Mouse (Mus musculus) olfactory bulb, adult 2 months (tissue): Measurements from ENCODE around the gene Ppm1h. TPM values are rescaled to one million over a fixed set of nuclear protein-coding genes. Genes with fewer than 3 reads are reported as not detected.
A peak's percentile ranks its signal among the peaks of the same experiment; 100 is the strongest.

Source experiments
- H3K27ac ChIP-seq: fragments of 200-500 bp; 2 replicates; pipeline ENCODE4 v1.5.1; 2012; ENCODE audit warnings: low read depth, low read length; ENCODE audit not compliant: insufficient read depth
- H3K4me1 ChIP-seq: fragments of 200-500 bp; 2 replicates; pipeline ENCODE4 v1.6.1; 2012; ENCODE audit warnings: low read length; ENCODE audit not compliant: control insufficient read depth, insufficient read depth
- H3K4me3 ChIP-seq: fragments of 200-500 bp; 2 replicates; pipeline ENCODE4 v1.5.1; 2012; ENCODE audit warnings: mild to moderate bottlenecking, low read depth, low read length, moderate library complexity; ENCODE audit not compliant: insufficient read depth
- CTCF ChIP-seq: fragments of 200-500 bp; IDR thresholded peaks from 2 replicates; pipeline ENCODE4 v1.5.1; 2012; ENCODE audit warnings: low read depth, mild to moderate bottlenecking, low read length, moderate library complexity; ENCODE audit not compliant: insufficient read depth
- POLR2A ChIP-seq: fragments of 200-500 bp; IDR thresholded peaks from 2 replicates; pipeline ENCODE4 v1.6.1; 2012; ENCODE audit warnings: mild to moderate bottlenecking, low read depth, low read length, moderate library complexity; ENCODE audit not compliant: insufficient read depth
- WGBS: fragments of 180-500 bp; shearing (Covaris S2); methylation state at CpG from one replicate; pipeline ENCODE4 v1.1.7; 2018; 5-methylcytosine and 5-hydroxymethylcytosine counted together
- polyA plus RNA-seq: library from polyadenylated mRNA; stranded (reverse); fragments of >200 nt; gene quantifications from 2 replicates; pipeline ENCODE4 v1.2.4, GENCODE M21; 2012; ENCODE audit warnings: low replicate concordance; ENCODE audit not compliant: missing spikeins, insufficient read depth, insufficient read length

Ppm1h gene
- polyA plus RNA-seq, 1 experiment, result not detected

DNA sequence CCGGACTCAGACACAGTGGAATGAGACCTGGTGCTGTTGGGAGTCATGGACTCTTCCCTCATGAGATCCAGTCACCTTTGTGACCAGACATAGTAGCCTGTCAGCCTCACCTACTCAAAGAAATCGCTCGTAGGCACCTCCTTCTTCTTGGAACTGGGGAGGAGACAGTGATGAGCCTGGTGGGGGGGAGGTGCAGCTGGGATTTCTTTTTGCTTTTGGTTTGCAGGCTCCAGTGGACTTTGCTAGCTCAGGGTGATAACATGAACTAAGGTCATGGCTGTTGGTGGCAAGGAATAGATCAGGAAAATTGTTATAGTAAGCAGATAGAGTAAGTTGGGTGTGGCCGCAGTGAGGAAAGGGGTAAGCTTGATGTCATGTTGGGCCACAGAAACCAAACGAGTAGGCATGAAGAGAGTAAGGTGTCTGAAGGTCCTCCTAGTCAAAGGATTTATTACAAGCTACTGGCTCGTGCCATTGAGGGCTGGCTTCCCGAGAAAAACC is 56.8 kb downstream of the Ppm1h start:
- Histone ChIP-seq H3K27ac (no peak overlapping the region), H3K4me1 (peaks cover 7% of the 10 kb centered on the region), H3K4me3 (no peak overlapping the region)
- 95% methylated on average over 7 of the region's 7 CpGs for WGBS
- TF ChIP-seq POLR2A, result no peak
- no peak for TF ChIP-seq CTCF

DNA sequence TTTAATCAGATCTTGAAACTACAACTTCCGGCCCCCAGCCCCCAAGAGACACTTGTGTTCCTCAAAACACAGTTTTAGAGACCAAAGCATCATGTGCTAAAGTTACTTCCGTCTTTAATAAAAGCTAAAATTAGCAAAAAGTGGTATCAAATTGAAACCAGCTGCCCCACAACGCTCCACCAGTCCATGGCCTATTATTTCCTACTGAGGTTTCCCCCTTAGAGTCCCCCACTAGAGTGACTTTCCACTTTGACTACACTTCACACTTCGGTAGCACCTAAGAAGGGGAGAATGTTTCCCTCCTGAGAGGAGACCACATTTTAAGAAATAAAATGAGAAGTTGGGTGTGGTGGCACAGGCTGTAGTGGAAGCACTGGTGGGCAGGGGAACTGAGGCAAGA is 58.3 kb downstream of the Ppm1h start:
- no peak for TF ChIP-seq CTCF
- TF ChIP-seq POLR2A, result no peak
- no peak overlapping the region for H3K4me3 ChIP-seq
- WGBS, result 86% methylated on average over 4 of the region's 4 CpGs
- peaks cover 13% of the 10 kb centered on the region for H3K4me1 ChIP-seq
- H3K27ac ChIP-seq, result no peak overlapping the region

GRCm38 (mm10) chr10:122738526-122738925 is 60.0 kb downstream of the Ppm1h start:
- WGBS, result 88% methylated on average over 10 of the region's 10 CpGs
- 0 out of 2 replicates have a peak overlapping the region, but pooled peaks have one; percentile 12 for H3K27ac ChIP-seq

DNA sequence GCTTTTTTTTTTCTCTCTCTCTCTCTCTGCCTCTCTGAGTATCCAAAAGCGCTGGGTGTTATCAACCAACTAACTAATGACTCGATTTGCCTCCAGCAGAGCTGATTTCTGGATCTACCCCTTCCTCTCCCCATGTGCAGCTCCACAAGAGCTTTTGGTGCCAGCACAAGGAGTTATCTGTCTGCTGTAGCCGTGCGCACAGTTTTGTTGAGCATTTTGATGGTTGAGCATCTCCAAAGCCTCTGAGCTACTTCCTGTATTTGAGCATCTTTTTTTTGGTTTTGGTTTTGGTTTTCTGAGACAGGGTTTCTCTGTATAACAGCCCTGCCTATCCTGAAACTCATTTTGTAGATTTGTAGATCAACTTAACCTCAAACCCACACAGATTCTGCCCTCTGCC is 60.5 kb downstream of the Ppm1h start:
- Histone ChIP-seq H3K27ac (0 out of 2 replicates have a peak overlapping the region, but pooled peaks have one; percentile 12), H3K4me3 (no peak overlapping the region), H3K4me1 (peaks cover 13% of the 10 kb centered on the region)
- TF ChIP-seq CTCF (no peak), POLR2A (no peak)
- 65% methylated on average over 4 of the region's 4 CpGs for WGBS

More at GRCm38 (mm10) chr10:122738526-122738925, 60.0 kb downstream of the Ppm1h start:
- TF ChIP-seq POLR2A, result no peak
- no peak for TF ChIP-seq CTCF
- Histone ChIP-seq H3K4me1 (peaks cover 13% of the 10 kb centered on the region), H3K4me3 (no peak overlapping the region)

GRCm38 (mm10) chr10:122740117-122740516 is 61.6 kb downstream of the Ppm1h start:
- 75% methylated on average over 4 of the region's 4 CpGs for WGBS
- H3K27ac ChIP-seq, result peak overlapping the region; percentile 29
- H3K4me3 ChIP-seq, result no peak overlapping the region
- peaks cover 13% of the 10 kb centered on the region for H3K4me1 ChIP-seq
- TF ChIP-seq CTCF, result no peak
- TF ChIP-seq POLR2A, result no peak

DNA sequence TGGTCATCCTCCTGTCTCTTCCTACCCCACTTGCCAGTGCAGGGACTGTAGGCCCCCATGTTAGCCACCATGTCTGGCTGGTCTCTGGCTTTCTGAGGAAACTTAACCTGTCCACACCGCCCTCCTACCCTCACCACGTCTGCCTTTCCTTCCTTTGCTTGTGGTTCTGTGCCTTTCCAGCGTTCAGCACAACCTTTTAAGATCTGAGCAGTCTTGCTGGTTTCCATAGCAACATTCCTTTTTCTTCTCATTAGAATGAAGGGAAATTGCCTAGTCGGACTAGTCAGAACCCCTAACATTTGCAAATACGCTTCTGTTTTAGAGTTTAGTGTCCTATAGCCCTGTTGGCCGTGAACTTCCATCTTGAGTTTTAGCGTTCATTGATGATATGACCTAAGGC is 62.6 kb downstream of the Ppm1h start:
- TF ChIP-seq POLR2A (no peak), CTCF (no peak)
- H3K27ac ChIP-seq, result peak overlapping the region; percentile 89
- H3K4me3 ChIP-seq, result no peak overlapping the region
- WGBS, result 27% methylated on average over 7 of the region's 7 CpGs
- H3K4me1 ChIP-seq, result peaks cover 14% of the 10 kb centered on the region

DNA sequence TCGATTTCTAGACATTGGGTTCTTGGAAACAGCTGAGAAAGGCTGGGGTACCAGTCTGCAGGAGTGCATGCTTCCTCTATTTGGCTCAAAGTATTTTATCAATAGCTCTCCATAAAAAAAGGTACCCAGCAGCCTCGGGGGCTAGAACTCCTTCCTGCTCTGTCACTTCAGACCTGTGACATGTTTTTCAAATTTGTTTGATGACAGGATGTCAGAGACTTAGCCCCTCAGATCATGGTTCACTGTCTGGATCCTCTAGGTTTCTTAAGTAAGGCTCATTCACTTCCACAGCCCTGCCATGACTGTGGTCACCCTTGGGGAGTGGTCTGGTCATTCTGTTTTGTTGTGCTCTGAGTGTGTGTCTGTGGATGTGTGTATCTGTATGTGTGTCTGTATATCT is 63.6 kb downstream of the Ppm1h start:
- 57% methylated on average over 2 of the region's 2 CpGs for WGBS
- Histone ChIP-seq H3K27ac (no peak overlapping the region), H3K4me3 (no peak overlapping the region), H3K4me1 (peaks cover 16% of the 10 kb centered on the region)
- TF ChIP-seq CTCF, result no peak
- no peak for TF ChIP-seq POLR2A

GRCm38 (mm10) chr10:122743361-122743760 is 64.8 kb downstream of the Ppm1h start:
- Histone ChIP-seq H3K27ac (no peak overlapping the region), H3K4me1 (peaks cover 16% of the 10 kb centered on the region), H3K4me3 (no peak overlapping the region)
- TF ChIP-seq CTCF (no peak), POLR2A (no peak)
- 83% methylated on average over 2 of the region's 2 CpGs for WGBS

GRCm38 (mm10) chr10:122744970-122745369 is 66.4 kb downstream of the Ppm1h start:
- H3K4me1 ChIP-seq, result peaks cover 10% of the 10 kb centered on the region
- TF ChIP-seq POLR2A, result no peak
- H3K27ac ChIP-seq, result no peak overlapping the region
- 96% methylated on average over 2 of the region's 2 CpGs for WGBS
- no peak overlapping the region for H3K4me3 ChIP-seq

GRCm38 (mm10) chr10:122746211-122746610 is 67.6 kb downstream of the Ppm1h start:
- no peak for TF ChIP-seq POLR2A
- no peak for TF ChIP-seq CTCF
- Histone ChIP-seq H3K4me1 (peaks cover 6% of the 10 kb centered on the region), H3K27ac (no peak overlapping the region), H3K4me3 (no peak overlapping the region)
- 78% methylated on average over 7 of the region's 7 CpGs for WGBS
